Mouse (Mus musculus): Measurements from ENCODE around the gene Lgalsl.

- TF ChIP-seq UBTF (IDR thresholded peaks at IDR 0.05; ENCODE audit: low read depth, low read length) (no peak), POLR2A (IDR thresholded peaks at IDR 0.05; ENCODE audit: low read depth, low read length) (no peak), EP300 (IDR thresholded peaks at IDR 0.05; ENCODE audit: low read length) (no peak), CTCF (conservative IDR thresholded peaks at IDR 0.05 in 1 of 2, IDR thresholded peaks at IDR 0.05 in 1 of 2; ENCODE audit: low read depth in 2 of 2, low read length in 2 of 2) (no peak), GABPA (IDR thresholded peaks at IDR 0.05; ENCODE audit: insufficient replicate concordance, low read depth, low read length) (no peak), BHLHE40 (IDR thresholded peaks at IDR 0.05; ENCODE audit: low read depth, low read length) (no peak), HCFC1 (IDR thresholded peaks at IDR 0.05; ENCODE audit: low read depth, low read length) (no peak), MAFK (IDR thresholded peaks at IDR 0.05; ENCODE audit: insufficient replicate concordance, low read length) (no peak), MXI1 (IDR thresholded peaks at IDR 0.05; ENCODE audit: low read depth, low read length) (no peak), KAT2A (IDR thresholded peaks at IDR 0.05; ENCODE audit: insufficient replicate concordance, low read length) (no peak)
These were observed 47.4 kb downstream of the Lgalsl start for GRCm38 (mm10) chr11:20783467-20783866.

All from CH12.LX (cell line).